Mouse (Mus musculus) layer of hippocampus, postnatal 25 days (tissue): ENCODE measurements around the gene Fblim1. TPM values are rescaled to one million over a fixed set of nuclear protein-coding genes. Genes with fewer than 3 reads are reported as not detected.

Experiments used
- DNase-seq, 2 experiments: peaks; one replicate each; pipeline ENCODE4 v3.0.0; 2022; ENCODE audit warnings: mixed read lengths in 2 of 2, low spot score in 1 of 2; ENCODE audit errors: extremely low spot score in 1 of 2
- total RNA-seq, 2 experiments: library from RNA; stranded (reverse); gene quantifications; 2 replicates each; pipeline ENCODE4 v1.2.3; 2021

Gene Fblim1
- total RNA-seq, 2 experiments from 2014 or later: 1.3 to 1.5 TPM

DNA sequence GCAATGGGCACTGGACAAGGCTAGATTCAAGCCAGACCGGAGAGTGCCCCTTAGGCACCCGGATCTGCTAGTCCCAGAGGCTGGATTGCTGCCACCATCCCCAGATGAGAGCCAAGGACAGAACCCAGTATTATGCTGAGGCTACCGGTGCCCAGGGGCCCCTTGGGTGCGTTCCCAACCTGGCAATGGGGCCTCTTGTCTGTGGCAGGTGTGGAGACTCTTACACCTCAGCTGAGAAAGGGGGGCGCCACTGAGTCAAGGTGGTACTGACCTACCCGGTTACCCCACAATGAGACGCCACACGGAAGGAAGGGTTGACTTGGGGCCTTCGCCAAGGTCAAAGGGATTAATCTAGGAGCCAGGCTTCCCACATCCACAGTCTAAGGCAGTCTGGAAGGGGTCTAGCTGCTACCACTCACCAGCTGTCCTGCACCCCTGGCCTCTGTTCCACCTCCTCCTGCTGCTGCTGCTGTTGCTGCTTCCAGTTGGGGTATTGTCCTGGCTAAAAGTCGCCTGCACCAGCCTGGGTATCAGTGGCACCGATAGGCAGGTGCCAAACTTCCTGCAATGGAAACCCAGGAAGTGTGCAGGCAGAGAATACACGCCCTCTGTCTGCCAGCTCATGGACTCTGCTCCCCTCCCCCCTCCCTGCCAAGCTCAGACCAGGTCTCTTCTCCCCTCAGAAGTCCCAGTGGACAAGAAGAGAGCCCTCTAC lies 4.6 kb downstream of the Fblim1 start:
- DNase-seq: no peak

GRCm38 (mm10) chr4:141600364-141600763 lies 5.5 kb downstream of the Fblim1 start:
- no peak for DNase-seq

- DNase-seq: no peak
These were observed 6.4 kb downstream of the Fblim1 start for GRCm38 (mm10) chr4:141599251-141600141.

DNA sequence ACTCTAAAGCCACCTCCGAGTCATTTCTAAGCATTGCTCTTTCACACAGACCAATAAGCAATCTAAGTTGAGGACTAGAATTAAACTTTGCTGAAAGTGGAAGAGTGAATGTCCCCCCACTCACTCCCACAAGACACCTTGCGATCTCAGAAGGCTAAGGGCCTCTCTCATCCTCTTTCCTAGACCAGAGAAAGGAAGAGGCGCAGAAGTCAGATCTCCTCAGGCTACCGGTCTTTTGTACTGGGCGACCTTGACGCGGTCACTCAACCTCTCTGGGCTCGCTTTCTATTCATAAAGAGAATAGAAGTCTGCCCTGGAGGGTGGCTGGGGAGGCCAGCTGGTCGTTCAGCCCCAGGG lies 7.0 kb downstream of the Fblim1 start:
- no peak for DNase-seq

- DNase-seq: no peak
These were observed 7.5 kb downstream of the Fblim1 start for GRCm38 (mm10) chr4:141598199-141598893.

- DNase-seq: no peak
These were observed 9.1 kb downstream of the Fblim1 start for GRCm38 (mm10) chr4:141596700-141597328.

GRCm38 (mm10) chr4:141595605-141596268 lies 10.2 kb downstream of the Fblim1 start:
- no peak for DNase-seq

DNA sequence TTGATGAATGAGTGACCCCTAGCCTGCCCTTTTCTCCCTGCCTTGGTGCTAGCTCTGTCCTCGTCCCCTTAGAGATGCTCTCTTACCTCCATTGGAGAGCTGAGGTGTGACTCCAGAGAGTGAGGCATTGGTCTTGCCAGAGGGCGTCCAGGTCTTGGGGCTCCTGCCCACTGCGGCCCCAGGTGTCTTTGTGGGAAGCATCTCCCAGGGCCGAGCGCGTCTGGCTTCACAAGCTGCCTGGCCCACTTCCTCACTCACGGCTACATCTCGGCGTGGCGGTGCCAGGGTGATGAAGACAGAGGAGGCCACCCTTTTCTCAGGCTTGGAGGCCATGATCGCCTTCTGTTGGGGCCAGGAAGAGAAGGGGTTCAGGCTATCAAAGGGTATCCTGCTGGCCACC lies 10.8 kb downstream of the Fblim1 start:
- no peak for DNase-seq

DNA sequence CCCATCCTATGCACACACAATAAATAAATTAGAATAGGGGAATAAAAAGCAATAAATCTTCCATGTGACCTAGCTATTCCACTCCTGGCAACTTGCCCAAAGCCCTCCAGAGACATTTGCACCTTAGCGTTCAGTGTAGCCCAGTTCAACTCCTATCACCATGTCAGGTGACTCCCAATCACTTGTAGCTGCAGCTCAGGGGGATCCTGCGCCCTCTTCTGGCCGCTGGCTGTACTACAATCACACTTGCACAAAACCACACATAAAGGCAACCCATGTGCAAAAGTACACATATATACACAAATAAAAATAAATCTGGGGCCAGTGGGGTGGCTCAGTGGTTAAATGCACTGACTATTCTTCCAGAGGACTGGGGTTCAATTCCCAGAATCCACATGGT lies 14.3 kb downstream of the Fblim1 start:
- DNase-seq: peak in 1 of 2 experiments; percentile 30

- DNase-seq: no peak
These were observed 22.0 kb downstream of the Fblim1 start for GRCm38 (mm10) chr4:141583919-141584318.

GRCm38 (mm10) chr4:141581051-141581450 lies 24.8 kb downstream of the Fblim1 start:
- DNase-seq: no peak

- DNase-seq: no peak
These were observed 27.1 kb downstream of the Fblim1 start for GRCm38 (mm10) chr4:141578833-141579232.

- DNase-seq: no peak
These were observed 29.0 kb downstream of the Fblim1 start for GRCm38 (mm10) chr4:141576877-141577276.

- no peak for DNase-seq
These were observed 29.5 kb downstream of the Fblim1 start for GRCm38 (mm10) chr4:141576404-141576803.

DNA sequence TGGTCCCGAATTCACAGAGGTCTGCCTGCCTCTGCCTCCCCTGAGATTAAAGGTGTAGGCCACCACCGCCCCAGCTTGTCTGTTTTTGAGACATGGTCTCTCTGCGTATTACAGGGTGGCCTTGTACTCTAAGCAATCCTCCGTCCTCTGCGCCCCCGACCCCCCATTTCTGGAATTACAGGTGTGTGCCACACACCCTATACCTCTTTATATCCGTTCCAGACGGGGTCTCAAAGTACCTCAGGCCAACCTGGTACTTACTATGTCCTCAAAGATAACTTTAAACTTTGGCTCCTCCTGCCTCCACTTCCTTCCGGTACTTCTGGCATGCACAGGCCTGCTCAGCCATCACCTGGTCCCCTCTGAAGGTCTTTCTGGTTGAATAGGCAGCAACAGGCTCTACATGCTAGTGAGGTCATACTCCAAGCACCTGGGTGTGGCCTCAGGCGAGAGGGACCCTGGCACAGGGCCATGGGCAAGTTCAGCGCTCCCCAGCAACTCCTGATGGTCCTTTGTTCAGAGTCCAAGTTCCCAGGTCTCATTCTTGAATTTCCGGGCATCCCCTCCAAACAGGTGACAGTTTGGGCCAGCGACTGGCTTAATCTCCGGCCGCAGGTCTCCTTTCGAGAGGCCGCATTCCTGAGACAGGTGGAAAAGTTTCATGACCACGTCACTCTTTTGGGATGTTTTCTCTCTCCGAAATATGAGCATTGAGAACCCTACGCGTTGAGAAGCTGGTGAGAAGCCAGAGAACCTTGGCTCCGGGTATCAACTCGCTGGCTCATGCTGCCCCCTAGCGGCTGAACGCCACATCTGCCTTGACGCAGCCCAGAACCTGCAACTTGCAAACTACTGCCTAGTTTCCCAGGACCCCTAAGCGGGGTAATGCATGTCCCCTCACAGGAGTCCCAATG lies 30.9 kb downstream of the Fblim1 start:
- peak; percentile 82 to 95 for DNase-seq

- no peak for DNase-seq
These were observed 32.4 kb downstream of the Fblim1 start for GRCm38 (mm10) chr4:141573359-141573966.

GRCm38 (mm10) chr4:141572668-141573358 lies 33.1 kb downstream of the Fblim1 start:
- DNase-seq: no peak

GRCm38 (mm10) chr4:141571934-141572333 lies 34.0 kb downstream of the Fblim1 start:
- DNase-seq: no peak
